Mouse (Mus musculus) lung, adult 10 weeks (tissue): ENCODE data around the gene Stom. TPM values are rescaled to one million over a fixed set of nuclear protein-coding genes. Genes with fewer than 3 reads are reported as not detected.

ENCODE experiments used
- polyA plus RNA-seq: library from polyadenylated mRNA; stranded (reverse); fragments of 350-450 nt; fragmentation: Illumina TruSeq; extraction: RNeasy Lipid Tissue Mini Kit (QIAGEN cat#74804); gene quantifications from one replicate; pipeline ENCODE4 v1.2.3, GENCODE M21; 2014; ENCODE audit warnings: low read depth, low replicate concordance; ENCODE audit not compliant: insufficient read depth

Gene Stom
- polyA plus RNA-seq = 48.3 TPM

DNA sequence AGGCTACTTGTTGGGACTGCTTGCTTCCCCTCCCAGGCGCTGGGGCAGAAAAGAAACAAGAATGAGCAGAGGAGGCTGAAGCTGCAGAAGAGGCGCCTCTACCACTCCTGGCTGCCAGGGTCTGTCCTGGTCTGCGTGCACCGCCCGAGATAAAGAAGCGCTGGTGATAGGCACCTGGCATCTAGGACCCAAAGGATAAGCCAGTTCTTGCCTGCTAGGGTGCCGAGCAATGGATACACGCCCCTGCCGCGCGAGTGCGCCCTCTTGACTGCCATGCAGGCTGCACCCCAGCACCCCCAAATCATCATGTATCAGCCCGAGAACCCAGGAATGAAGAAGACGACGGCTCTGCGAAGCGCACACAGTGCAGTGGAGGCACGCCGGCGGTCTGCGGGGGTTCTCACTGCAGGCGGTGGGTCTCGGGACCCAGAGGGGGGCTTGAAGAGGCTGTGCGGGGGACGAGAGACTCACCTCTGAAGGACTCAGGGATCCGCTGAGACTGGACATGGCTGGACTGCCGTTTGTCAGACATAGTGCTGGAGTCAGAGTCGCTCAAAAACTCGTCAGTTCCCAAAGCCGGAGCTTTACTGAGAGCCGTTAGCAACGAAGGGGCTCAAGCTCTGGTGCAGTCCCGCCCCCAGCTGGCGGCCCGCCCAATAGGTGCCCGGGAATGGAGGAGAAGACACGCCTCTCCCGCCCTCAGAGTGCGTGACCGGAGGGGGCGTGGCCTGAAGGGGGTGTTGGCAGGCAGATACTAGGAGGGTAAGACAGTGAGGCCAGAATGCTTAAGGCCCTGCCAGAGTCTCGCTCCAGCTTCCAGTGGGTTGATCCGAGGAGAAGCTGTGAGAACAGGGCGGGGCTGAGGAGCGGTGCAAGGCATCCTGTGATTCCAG is at the start of gene Stom:
Gene Stom (minus strand): TSS at position 589 of the 893 bp plus-strand sequence.

DNA sequence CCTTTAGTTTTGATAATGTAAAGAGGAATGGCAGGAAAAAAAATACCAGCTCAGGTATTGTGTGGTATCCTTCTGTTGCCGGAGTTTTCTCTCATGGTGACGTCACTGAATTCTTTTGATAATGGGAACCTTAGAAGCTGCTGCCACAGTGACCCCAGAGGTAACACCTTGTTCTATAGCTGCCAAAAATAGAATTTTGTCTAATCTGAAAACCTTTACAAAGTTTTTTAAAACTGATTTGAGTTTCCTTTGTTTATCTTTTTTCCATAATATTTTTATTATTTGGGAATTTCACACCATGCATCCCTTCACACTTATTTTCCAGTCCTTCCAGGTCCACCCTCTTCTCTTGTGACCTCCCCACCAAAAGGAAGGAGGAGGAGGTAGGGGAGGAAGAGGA is 30.9 kb upstream of the Stom start, which contains the start of gene 4930568D16Rik:
Gene 4930568D16Rik (minus strand): TSS at position 101 of the 400 bp plus-strand sequence.

Other genes starting within 250 kb of the Stom start
- 2.8 TPM for gene AI182371, start 235.4 kb downstream of the Stom start, polyA plus RNA-seq
- 15.3 TPM for gene Cntrl, start 227.5 kb downstream of the Stom start, polyA plus RNA-seq
- gene Rab14, start 135.9 kb downstream of the Stom start, polyA plus RNA-seq = 74.3 TPM
- gene Gsn, start 80.6 kb downstream of the Stom start, polyA plus RNA-seq = 2,195 TPM
- not detected for gene 4930568D16Rik, start 30.8 kb upstream of the Stom start, polyA plus RNA-seq
- not detected for gene 4930402F06Rik, start 60.2 kb upstream of the Stom start, polyA plus RNA-seq
- 21.4 TPM for gene Ggta1, start 126.3 kb upstream of the Stom start, polyA plus RNA-seq
- 26.3 TPM for gene Dab2ip, start 221.3 kb upstream of the Stom start, polyA plus RNA-seq